Mouse (Mus musculus) forebrain, embryonic 16.5 days (tissue): ENCODE measurements around the gene Ugt1a6b. TPM values are rescaled to one million over a fixed set of nuclear protein-coding genes. Genes with fewer than 3 reads are reported as not detected.
"Not testable (repeated sequence)": the region's sequence is repeated elsewhere in the genome, so short reads cannot be mapped to it uniquely, and the experiment has no call there.

Source experiments
- ATAC-seq: fragments of 200-750 bp; cut with Nextera tagmentation; 2 replicates; pipeline ENCODE4 v1.8.0; 2017; ENCODE audit warnings: mild to moderate bottlenecking, moderate library complexity
- H3K27ac ChIP-seq: fragments of 300-500 bp; sonication (generic); 2 replicates; pipeline ENCODE4 v1.5.1; 2014; ENCODE audit warnings: low read length, control low read depth
- H3K27me3 ChIP-seq: fragments of 300-500 bp; sonication (generic); replicated peaks from 2 replicates; pipeline ENCODE4 v1.6.1; 2014; ENCODE audit warnings: low read length; ENCODE audit not compliant: control insufficient read depth, insufficient read depth
- H3K36me3 ChIP-seq: fragments of 300-500 bp; sonication (generic); 2 replicates; pipeline ENCODE4 v1.6.1; 2014; ENCODE audit not compliant: control insufficient read depth, insufficient read depth
- H3K4me1 ChIP-seq: fragments of 300-500 bp; sonication (generic); replicated peaks from 2 replicates; pipeline ENCODE4 v1.6.1; 2014; ENCODE audit warnings: low read length; ENCODE audit not compliant: control insufficient read depth, insufficient read depth
- H3K4me2 ChIP-seq: fragments of 300-500 bp; sonication (generic); 2 replicates; pipeline ENCODE4 v1.6.1; 2014; ENCODE audit warnings: mild to moderate bottlenecking, low read length, control low read depth
- H3K4me3 ChIP-seq: fragments of 300-500 bp; sonication (generic); replicated peaks from 2 replicates; pipeline ENCODE4 v1.5.1; 2014; ENCODE audit warnings: mild to moderate bottlenecking, low read length, control low read depth
- H3K9ac ChIP-seq: fragments of 300-500 bp; sonication (generic); replicated peaks from 2 replicates; pipeline ENCODE4 v1.6.1; 2014; ENCODE audit warnings: low read depth, low read length, control low read depth
- H3K9me3 ChIP-seq: fragments of 300-500 bp; sonication (generic); 2 replicates; pipeline ENCODE4 v1.6.1; 2016; ENCODE audit warnings: low read length; ENCODE audit not compliant: control insufficient read depth
- WGBS: fragments of 180-500 bp; shearing (Covaris S2); extraction: QIAGEN DNeasy Blood & Tissue Kit; methylation state at CpG from one replicate; pipeline ENCODE4 v1.1.7; 2014; 5-methylcytosine and 5-hydroxymethylcytosine counted together
- polyA plus RNA-seq: library from polyadenylated mRNA; unstranded; fragments of >200 nt; fragmentation: Nextera tagmentation; extraction: Ambion mirVana; gene quantifications from 2 replicates; pipeline ENCODE4 v1.2.1, GENCODE M21; 2015

Gene Ugt1a6b
- polyA plus RNA-seq, 1 experiment from 2014 or later, result 1.0 TPM

GRCm38 (mm10) chr1:88165711-88166110 is 62.7 kb downstream of the Ugt1a6b start, which contains the start of gene Ugt1a5:
Ugt1a5 (plus strand) TSS chr1:88166012.
- Histone ChIP-seq H3K9me3 (no peaks in the 10 kb centered on the region), H3K4me1 (no peaks in the 10 kb centered on the region), H3K27me3 (no peaks in the 10 kb centered on the region), H3K27ac (no peak within 1 kb of the TSS), H3K4me2 (no peak within 1 kb of the TSS), H3K4me3 (no peak within 1 kb of the TSS), H3K9ac (no peak within 1 kb of the TSS), H3K36me3 (no peaks in the 10 kb centered on the region)
- no peak for ATAC-seq
- WGBS, result 78% methylated on average over 5 of the region's 5 CpGs

GRCm38 (mm10) chr1:88172190-88172589 is 69.1 kb downstream of the Ugt1a6b start:
- not testable (repeated sequence) for ATAC-seq, H3K4me2 ChIP-seq

GRCm38 (mm10) chr1:88179657-88180056 is 76.6 kb downstream of the Ugt1a6b start:
- Histone ChIP-seq H3K9me3 (peaks cover 5% of the 10 kb centered on the region; the same call in 1 of the 2 replicates), H3K4me3 (no peak overlapping the region), H3K4me2 (no peak overlapping the region), H3K36me3 (no peaks in the 10 kb centered on the region), H3K4me1 (no peaks in the 10 kb centered on the region), H3K27me3 (no peaks in the 10 kb centered on the region), H3K27ac (no peak overlapping the region), H3K9ac (no peak overlapping the region)
- 86% methylated on average over 1 of the region's 1 CpGs for WGBS
- no peak for ATAC-seq

More at GRCm38 (mm10) chr1:88172190-88172589, 69.1 kb downstream of the Ugt1a6b start:
- not testable (repeated sequence) for H3K4me3 ChIP-seq, H3K4me1 ChIP-seq, H3K9ac ChIP-seq, H3K36me3 ChIP-seq, H3K9me3 ChIP-seq, H3K27ac ChIP-seq, H3K27me3 ChIP-seq
- 93% methylated on average over 5 of the region's 7 CpGs for WGBS

GRCm38 (mm10) chr1:88186325-88186935 is 83.4 kb downstream of the Ugt1a6b start:
- H3K27ac ChIP-seq, result no peak overlapping the region
- no peaks in the 10 kb centered on the region for H3K36me3 ChIP-seq
- H3K9me3 ChIP-seq, result no peaks in the 10 kb centered on the region
- H3K4me3 ChIP-seq, result no peak overlapping the region
- WGBS, result 92% methylated on average over 5 of the region's 5 CpGs
- H3K4me1 ChIP-seq, result no peaks in the 10 kb centered on the region
- H3K4me2 ChIP-seq, result no peak overlapping the region
- no peak for ATAC-seq
- H3K27me3 ChIP-seq, result 0 out of 2 replicates have a peak, but pooled peaks cover 3% of the 10 kb centered on the region
- no peak overlapping the region for H3K9ac ChIP-seq

GRCm38 (mm10) chr1:88192136-88192535 is 89.1 kb downstream of the Ugt1a6b start:
- no peak overlapping the region for H3K9ac ChIP-seq
- H3K4me2 ChIP-seq, result no peak overlapping the region
- H3K9me3 ChIP-seq, result no peaks in the 10 kb centered on the region
- no peaks in the 10 kb centered on the region for H3K36me3 ChIP-seq
- no peak for ATAC-seq
- no peaks in the 10 kb centered on the region for H3K4me1 ChIP-seq
- no peak overlapping the region for H3K27ac ChIP-seq
- no peak overlapping the region for H3K4me3 ChIP-seq
- no peaks in the 10 kb centered on the region for H3K27me3 ChIP-seq
- 70% methylated on average over 3 of the region's 3 CpGs for WGBS

GRCm38 (mm10) chr1:88195687-88196086 is 92.6 kb downstream of the Ugt1a6b start:
- Histone ChIP-seq H3K4me1 (no peaks in the 10 kb centered on the region), H3K36me3 (no peaks in the 10 kb centered on the region), H3K27ac (no peak overlapping the region), H3K27me3 (no peaks in the 10 kb centered on the region), H3K9ac (no peak overlapping the region), H3K4me3 (no peak overlapping the region), H3K9me3 (no peaks in the 10 kb centered on the region), H3K4me2 (no peak overlapping the region)
- WGBS, result 96% methylated on average over 1 of the region's 1 CpGs
- ATAC-seq, result no peak

GRCm38 (mm10) chr1:88197443-88197842 is 94.4 kb downstream of the Ugt1a6b start:
- Histone ChIP-seq H3K27ac (no peak overlapping the region), H3K4me1 (no peaks in the 10 kb centered on the region), H3K9ac (no peak overlapping the region), H3K36me3 (no peaks in the 10 kb centered on the region), H3K27me3 (no peaks in the 10 kb centered on the region), H3K4me3 (no peak overlapping the region), H3K9me3 (no peaks in the 10 kb centered on the region), H3K4me2 (no peak overlapping the region)
- WGBS, result 80% methylated on average over 3 of the region's 3 CpGs
- ATAC-seq, result no peak

- H3K4me3 ChIP-seq, result no peak overlapping the region
- H3K9me3 ChIP-seq, result 0 out of 2 replicates have a peak, but pooled peaks cover 2% of the 10 kb centered on the region
- H3K4me2 ChIP-seq, result no peak overlapping the region
- no peak overlapping the region for H3K9ac ChIP-seq
- no peak overlapping the region for H3K27ac ChIP-seq
- 80% methylated on average over 2 of the region's 2 CpGs for WGBS
- no peaks in the 10 kb centered on the region for H3K4me1 ChIP-seq
- H3K27me3 ChIP-seq, result no peaks in the 10 kb centered on the region
- no peaks in the 10 kb centered on the region for H3K36me3 ChIP-seq
- no peak for ATAC-seq
Measured at GRCm38 (mm10) chr1:88199996-88200395, 96.9 kb downstream of the Ugt1a6b start.

- Histone ChIP-seq H3K9ac (no peak within 1 kb of the TSS), H3K27me3 (no peaks in the 10 kb centered on the region), H3K9me3 (0 out of 2 replicates have a peak, but pooled peaks cover 2% of the 10 kb centered on the region), H3K27ac (no peak within 1 kb of the TSS), H3K4me3 (no peak within 1 kb of the TSS), H3K4me1 (no peaks in the 10 kb centered on the region), H3K4me2 (no peak within 1 kb of the TSS), H3K36me3 (no peaks in the 10 kb centered on the region)
- 91% methylated on average over 7 of the region's 7 CpGs for WGBS
- no peak for ATAC-seq
Measured at GRCm38 (mm10) chr1:88200456-88200855, 97.4 kb downstream of the Ugt1a6b start, which contains the start of gene Ugt1a2. Ugt1a2 (plus strand) TSS chr1:88200601.
